Mouse (Mus musculus): ENCODE results near the gene Tac2. TPM values are rescaled to one million over a fixed set of nuclear protein-coding genes. Genes with fewer than 3 reads are reported as not detected.

Tac2 gene
- polyA plus RNA-seq, 1 experiment from 2014 or later: not detected

DNA sequence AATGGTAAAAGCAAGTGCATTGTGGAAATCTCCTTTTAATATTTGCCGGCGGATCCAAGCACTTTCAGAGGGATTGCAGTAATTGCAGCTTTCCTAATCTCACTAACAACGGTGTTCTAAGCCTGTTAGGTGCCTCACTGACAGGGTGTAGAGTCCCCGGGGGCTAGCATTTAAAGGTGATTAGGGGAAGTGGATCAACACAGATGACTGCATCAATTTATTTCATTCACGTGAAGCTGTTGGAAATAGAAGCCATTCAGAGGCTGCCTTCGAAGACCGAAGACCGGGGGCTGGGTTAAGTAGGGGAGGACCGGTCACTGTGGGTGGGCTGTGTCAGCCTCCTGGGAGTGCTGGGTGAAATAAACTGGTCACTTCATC, 6.6 kb downstream of the Tac2 start:
- Histone ChIP-seq H3K9ac (no peak overlapping the region), H3K27me3 (peaks cover 13% of the 10 kb centered on the region; the same call in 1 of the 2 replicates), H3K4me1 (peaks cover 9% of the 10 kb centered on the region), H3K9me3 (replicated peaks) (no peaks in the 10 kb centered on the region), H3K27ac (no peak overlapping the region), H3K4me2 (replicated peaks) (no peak overlapping the region), H3K4me3 (no peak overlapping the region), H3K36me3 (no peaks in the 10 kb centered on the region)
- 40% methylated on average over 9 of the region's 9 CpGs for WGBS
- ATAC-seq (ENCODE audit: low FRiP score): no peak

DNA sequence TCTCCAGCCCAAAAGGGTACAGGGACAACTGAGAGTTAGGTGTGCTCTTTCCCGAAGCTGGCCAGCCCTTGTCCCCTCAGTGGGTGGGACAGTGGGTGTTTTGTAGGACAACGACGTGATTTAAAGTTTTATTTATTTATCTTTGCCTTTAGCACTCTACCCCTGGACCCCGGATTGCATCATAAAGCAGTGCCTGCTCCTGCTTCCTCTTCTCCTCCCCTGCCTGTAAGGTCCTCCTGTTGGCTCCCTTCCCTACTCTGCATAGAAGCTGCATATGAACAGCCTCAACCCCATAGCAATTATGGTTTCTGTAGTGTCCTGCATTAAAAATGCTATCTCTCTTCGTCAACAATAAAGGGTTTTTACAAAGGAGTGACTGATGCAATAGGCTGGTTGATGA, 7.1 kb downstream of the Tac2 start:
- Histone ChIP-seq H3K4me1 (peaks cover 9% of the 10 kb centered on the region), H3K27me3 (peaks cover 13% of the 10 kb centered on the region; the same call in 1 of the 2 replicates), H3K4me3 (no peak overlapping the region), H3K4me2 (replicated peaks) (no peak overlapping the region), H3K27ac (no peak overlapping the region), H3K9ac (no peak overlapping the region), H3K36me3 (no peaks in the 10 kb centered on the region), H3K9me3 (replicated peaks) (no peaks in the 10 kb centered on the region)
- ATAC-seq (ENCODE audit: low FRiP score): no peak
- 38% methylated on average over 5 of the region's 5 CpGs for WGBS

DNA sequence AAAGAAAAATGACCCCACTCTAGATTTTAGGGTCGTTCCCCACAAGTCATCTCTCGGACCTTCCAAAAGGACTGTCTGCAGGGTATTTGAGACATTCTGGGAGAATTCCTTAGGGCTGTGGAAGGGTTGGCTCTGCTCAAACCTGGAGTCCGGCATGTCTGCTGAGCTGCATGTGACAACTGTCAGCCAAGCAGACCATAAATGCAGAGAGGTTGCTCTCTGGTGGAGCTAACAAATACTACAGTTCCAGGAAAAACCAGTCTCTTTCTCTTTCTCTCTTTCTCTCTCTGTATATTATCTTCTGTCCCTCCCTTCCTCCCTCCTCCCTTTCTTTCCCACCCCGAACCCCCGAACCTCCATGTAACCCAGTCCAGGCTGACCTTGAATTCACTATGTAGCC, 10.2 kb downstream of the Tac2 start:
- Histone ChIP-seq H3K36me3 (no peaks in the 10 kb centered on the region), H3K4me3 (no peak overlapping the region), H3K4me1 (peaks cover 12% of the 10 kb centered on the region), H3K9ac (no peak overlapping the region), H3K9me3 (replicated peaks) (no peaks in the 10 kb centered on the region), H3K27me3 (no peaks in the 10 kb centered on the region), H3K4me2 (replicated peaks) (no peak overlapping the region), H3K27ac (no peak overlapping the region)
- no peak for ATAC-seq (ENCODE audit: low FRiP score)
- WGBS: 41% methylated on average over 5 of the region's 5 CpGs

DNA sequence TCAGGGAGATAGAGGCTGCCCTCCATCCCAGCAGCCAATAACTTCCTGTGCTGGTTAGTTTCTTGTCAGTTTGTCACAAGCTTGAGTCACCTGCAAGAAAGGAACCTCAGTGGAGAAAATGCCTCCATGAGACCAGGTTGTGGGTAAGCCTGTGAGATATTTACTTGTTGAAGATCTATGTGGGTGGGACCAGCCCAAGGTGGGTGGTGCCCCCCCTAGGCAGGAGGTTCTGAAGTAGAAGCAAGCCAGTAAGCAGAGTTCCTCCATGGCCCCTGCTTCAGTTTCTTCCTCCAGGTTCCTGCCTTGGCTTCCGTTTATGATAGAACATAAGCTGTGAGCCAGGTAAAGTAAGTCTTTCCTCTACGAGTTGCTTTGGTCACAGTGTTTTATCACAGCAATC, 12.0 kb downstream of the Tac2 start:
- H3K36me3 ChIP-seq: peaks cover 1% of the 10 kb centered on the region
- no peak overlapping the region for H3K9ac ChIP-seq
- no peak for ATAC-seq (ENCODE audit: low FRiP score)
- peaks cover 14% of the 10 kb centered on the region for H3K4me1 ChIP-seq
- H3K27me3 ChIP-seq: no peaks in the 10 kb centered on the region
- H3K4me3 ChIP-seq: no peak overlapping the region
- WGBS: 79% methylated on average over 2 of the region's 2 CpGs
- H3K27ac ChIP-seq: no peak overlapping the region
- no peaks in the 10 kb centered on the region for H3K9me3 ChIP-seq (replicated peaks)
- H3K4me2 ChIP-seq (replicated peaks): no peak overlapping the region

DNA sequence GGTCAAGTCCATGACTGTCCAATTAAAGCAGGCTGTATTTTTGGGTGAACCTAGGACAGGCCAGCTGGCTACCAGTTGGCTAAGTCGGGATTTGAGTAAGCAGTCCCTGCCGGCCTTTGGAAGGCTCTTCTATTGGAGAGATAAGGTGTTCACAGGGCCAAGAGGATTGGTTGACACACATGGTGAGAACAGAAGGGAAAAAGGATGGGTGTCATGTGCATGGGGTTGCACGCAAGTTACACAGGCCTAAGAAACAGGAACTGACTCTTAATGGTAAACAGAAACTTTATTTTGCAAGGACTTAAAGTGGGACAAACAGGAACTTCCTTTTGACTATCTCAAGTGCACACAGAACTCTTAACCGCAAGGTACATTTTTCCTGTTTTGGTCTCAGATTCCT, 12.6 kb downstream of the Tac2 start:
- Histone ChIP-seq H3K9ac (no peak overlapping the region), H3K4me1 (peaks cover 14% of the 10 kb centered on the region), H3K27ac (no peak overlapping the region), H3K9me3 (replicated peaks) (no peaks in the 10 kb centered on the region), H3K36me3 (peaks cover 8% of the 10 kb centered on the region), H3K4me2 (replicated peaks) (no peak overlapping the region), H3K4me3 (no peak overlapping the region), H3K27me3 (no peaks in the 10 kb centered on the region)
- whole genome bisulfite sequencing: 77% methylated on average over 4 of the region's 4 CpGs
- ATAC-seq (ENCODE audit: low FRiP score): no peak

DNA sequence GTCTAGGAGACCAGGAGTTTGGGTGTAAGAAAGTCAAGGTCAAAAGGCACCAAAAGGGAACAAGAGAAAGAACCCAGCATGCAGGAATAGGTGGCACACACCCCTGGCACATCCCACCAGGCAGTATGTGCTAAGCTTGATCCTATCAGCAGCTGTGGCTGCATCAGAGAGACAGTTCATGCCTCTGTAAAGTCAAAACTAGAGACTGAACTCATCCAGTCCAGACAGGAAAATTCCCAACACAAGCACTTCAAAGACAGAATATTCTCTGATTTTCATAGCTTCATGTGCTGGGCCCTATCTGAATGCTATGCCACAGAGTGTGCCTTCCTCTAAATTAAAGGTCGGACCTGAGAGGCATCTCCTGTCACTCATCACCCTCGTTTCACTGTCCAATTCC, 13.3 kb downstream of the Tac2 start:
- H3K4me2 ChIP-seq (replicated peaks): no peak overlapping the region
- H3K9me3 ChIP-seq (replicated peaks): no peaks in the 10 kb centered on the region
- peaks cover 14% of the 10 kb centered on the region for H3K36me3 ChIP-seq
- H3K27ac ChIP-seq: no peak overlapping the region
- peaks cover 14% of the 10 kb centered on the region for H3K4me1 ChIP-seq
- no peaks in the 10 kb centered on the region for H3K27me3 ChIP-seq
- H3K4me3 ChIP-seq: no peak overlapping the region
- H3K9ac ChIP-seq: no peak overlapping the region
- ATAC-seq (ENCODE audit: low FRiP score): no peak
- WGBS: 25% methylated on average over 2 of the region's 2 CpGs

DNA sequence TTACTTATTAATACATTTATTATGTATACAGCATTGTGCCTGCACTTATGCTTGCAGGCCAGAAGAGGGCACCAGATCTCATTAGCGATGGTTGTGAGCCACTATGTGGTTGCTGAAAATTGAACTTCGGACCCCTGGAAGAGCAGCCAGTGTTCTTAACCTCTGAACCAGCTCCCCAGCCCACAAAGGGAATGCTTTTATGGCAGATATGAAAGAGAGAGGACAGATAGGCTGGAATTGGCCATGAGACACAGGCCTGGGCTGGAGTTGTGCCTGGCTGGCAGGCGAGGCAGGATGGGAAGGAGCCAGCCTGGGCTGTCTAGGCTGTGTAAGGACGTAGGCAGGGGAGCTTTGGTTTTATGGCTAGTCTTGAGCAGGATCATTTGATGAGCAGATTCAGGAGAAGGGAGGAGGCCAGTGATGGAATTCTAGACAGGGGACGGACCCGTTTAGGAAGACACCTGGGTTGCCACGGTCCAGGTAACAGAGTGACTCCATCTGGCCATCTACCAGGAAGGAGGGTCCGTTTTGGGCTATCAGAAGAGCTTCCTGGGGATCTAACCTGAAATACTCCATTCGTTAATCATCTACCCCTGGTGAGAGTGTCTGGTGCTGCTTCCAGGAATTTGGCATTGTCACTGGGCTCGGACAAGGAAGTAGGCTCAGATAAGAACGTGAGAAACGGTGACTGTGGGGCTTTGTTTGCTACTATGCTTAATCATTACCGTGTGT, 14.0 kb downstream of the Tac2 start:
- Histone ChIP-seq H3K36me3 (peaks cover 22% of the 10 kb centered on the region), H3K9me3 (replicated peaks) (no peaks in the 10 kb centered on the region), H3K4me2 (replicated peaks) (peak overlapping the region; percentile 45; the same call in 1 of the 2 replicates), H3K27me3 (no peaks in the 10 kb centered on the region), H3K9ac (no peak overlapping the region), H3K27ac (no peak overlapping the region), H3K4me3 (no peak overlapping the region), H3K4me1 (peaks cover 14% of the 10 kb centered on the region)
- no peak for ATAC-seq (ENCODE audit: low FRiP score)
- WGBS: 53% methylated on average over 13 of the region's 13 CpGs

DNA sequence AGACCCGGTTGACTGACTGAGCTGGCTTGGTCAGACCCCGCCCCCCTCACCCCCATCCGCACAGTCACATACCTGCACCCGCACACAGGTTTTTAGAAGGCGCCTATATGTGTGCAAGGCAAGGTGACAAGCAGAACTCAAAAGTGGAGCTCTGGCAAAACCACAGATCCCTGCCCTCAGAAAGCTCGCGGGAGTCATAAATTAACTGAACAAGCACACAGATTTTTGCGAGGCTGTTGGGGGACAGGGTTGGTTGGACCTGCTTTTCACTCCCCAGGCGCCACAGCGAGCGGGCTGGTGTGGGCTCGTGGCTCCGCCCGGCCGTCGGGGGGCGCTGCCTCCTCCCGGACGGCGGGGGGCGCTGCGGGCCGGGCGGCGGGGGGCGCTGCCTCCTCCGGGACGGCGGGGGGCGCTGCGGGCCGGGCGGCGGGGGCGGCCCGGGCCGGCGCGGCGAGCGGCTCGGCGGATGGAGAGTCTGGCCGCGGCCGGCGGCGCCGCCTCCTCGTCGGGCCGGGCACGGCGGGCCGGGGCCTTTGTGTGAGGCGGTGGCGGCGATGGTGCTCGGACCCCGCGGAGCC, 14.9 kb downstream of the Tac2 start, which contains the start of gene Zbtb39:
Gene Zbtb39, plus strand, starts transcription at position 456 of the 578 bp plus-strand sequence.
- peak within 1 kb of the TSS; percentile 72 for H3K27ac ChIP-seq
- peaks cover 14% of the 10 kb centered on the region for H3K4me1 ChIP-seq
- 2% methylated on average over 37 of the region's 61 CpGs for WGBS
- no peaks in the 10 kb centered on the region for H3K27me3 ChIP-seq
- ATAC-seq (ENCODE audit: low FRiP score): peak; percentile 82
- peak within 1 kb of the TSS; percentile 87 for H3K4me3 ChIP-seq
- H3K4me2 ChIP-seq (replicated peaks): peak within 1 kb of the TSS; percentile 65
- H3K36me3 ChIP-seq: peaks cover 30% of the 10 kb centered on the region
- H3K9ac ChIP-seq: peak within 1 kb of the TSS; percentile 90
- no peaks in the 10 kb centered on the region for H3K9me3 ChIP-seq (replicated peaks)

DNA sequence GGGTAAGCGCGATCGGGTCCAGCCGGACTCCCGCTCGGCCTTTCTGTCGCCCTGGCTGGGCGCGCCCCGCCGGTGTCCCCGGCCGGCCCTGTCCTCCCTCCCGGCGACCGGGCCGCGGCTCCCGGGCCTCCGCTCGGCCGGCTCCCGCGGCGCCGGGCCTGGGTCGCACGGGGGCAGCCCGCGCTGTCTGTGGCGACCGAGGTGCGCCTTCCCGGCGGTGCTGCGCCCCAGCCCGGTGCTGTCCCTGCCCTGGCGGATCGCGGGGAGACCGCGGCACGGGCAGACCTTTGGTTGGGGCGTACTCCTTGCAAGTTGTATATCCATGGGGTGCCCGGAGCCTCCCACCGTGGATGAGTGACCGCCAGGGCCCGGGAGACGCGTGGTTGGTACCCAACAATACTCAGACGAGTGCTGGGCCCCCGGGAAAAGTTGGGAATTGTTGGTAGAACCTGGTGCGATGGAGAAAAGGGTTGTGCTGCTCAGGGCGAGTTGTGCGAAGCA, 15.4 kb downstream of the Tac2 start:
- ATAC-seq (ENCODE audit: low FRiP score): peak; percentile 68
- Histone ChIP-seq H3K4me2 (replicated peaks) (peak overlapping the region; percentile 65), H3K9me3 (replicated peaks) (no peaks in the 10 kb centered on the region), H3K9ac (peak overlapping the region; percentile 90), H3K27ac (peak overlapping the region; percentile 72), H3K4me3 (peak overlapping the region; percentile 87), H3K27me3 (no peaks in the 10 kb centered on the region), H3K4me1 (peaks cover 14% of the 10 kb centered on the region), H3K36me3 (peaks cover 36% of the 10 kb centered on the region)
- WGBS: under 1% methylated on average over 41 of the region's 55 CpGs

DNA sequence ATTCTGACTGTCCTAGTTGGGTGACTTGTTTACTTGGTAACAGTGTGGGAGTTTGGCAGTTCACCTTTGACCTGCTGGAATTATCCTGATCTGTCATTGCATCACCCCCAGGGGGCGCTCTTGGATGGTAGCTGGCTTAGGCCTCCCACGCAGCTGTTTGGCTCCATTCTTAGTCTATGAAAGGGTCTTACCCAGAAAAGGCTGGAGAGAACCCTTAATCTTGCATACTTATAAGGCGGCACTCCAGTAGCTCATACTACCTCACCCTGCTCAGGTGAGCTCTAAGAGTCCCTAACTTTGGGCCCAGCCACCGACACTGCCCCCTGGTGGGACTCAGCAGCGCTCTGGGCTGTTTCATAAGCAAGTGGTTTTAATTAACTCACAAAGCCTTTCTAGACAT, 20.4 kb downstream of the Tac2 start:
- WGBS: 61% methylated on average over 5 of the region's 5 CpGs
- Histone ChIP-seq H3K4me2 (replicated peaks) (no peak overlapping the region), H3K36me3 (peaks cover 72% of the 10 kb centered on the region), H3K9ac (no peak overlapping the region), H3K4me1 (peaks cover 18% of the 10 kb centered on the region), H3K27ac (no peak overlapping the region), H3K4me3 (no peak overlapping the region), H3K27me3 (no peaks in the 10 kb centered on the region), H3K9me3 (replicated peaks) (no peaks in the 10 kb centered on the region)
- no peak for ATAC-seq (ENCODE audit: low FRiP score)

DNA sequence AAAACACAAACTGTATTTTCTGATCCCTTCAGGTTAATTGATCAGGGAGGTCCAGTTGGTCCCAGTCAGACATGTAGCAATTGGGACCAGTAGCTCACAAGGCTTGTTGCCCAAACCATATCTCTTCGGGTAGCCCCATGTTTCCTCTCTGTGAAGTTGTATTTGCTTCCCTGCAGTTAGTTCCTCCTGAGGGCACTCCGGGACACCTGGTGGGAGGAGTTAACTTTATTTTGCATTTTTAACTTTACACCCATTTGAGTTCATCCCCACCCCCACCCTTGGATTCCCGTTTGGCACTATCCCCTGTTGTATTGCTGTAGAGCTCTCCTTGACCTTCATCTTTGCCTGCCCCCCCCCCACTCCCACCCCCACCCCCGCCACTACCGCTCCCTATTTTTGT, 21.6 kb downstream of the Tac2 start:
- H3K4me2 ChIP-seq (replicated peaks): no peak overlapping the region
- peaks cover 10% of the 10 kb centered on the region for H3K4me1 ChIP-seq
- H3K36me3 ChIP-seq: peaks cover 72% of the 10 kb centered on the region
- WGBS: 80% methylated on average over 5 of the region's 5 CpGs
- no peak for ATAC-seq (ENCODE audit: low FRiP score)
- H3K4me3 ChIP-seq: no peak overlapping the region
- H3K27me3 ChIP-seq: no peaks in the 10 kb centered on the region
- H3K9me3 ChIP-seq (replicated peaks): no peaks in the 10 kb centered on the region
- H3K27ac ChIP-seq: no peak overlapping the region
- H3K9ac ChIP-seq: no peak overlapping the region

DNA sequence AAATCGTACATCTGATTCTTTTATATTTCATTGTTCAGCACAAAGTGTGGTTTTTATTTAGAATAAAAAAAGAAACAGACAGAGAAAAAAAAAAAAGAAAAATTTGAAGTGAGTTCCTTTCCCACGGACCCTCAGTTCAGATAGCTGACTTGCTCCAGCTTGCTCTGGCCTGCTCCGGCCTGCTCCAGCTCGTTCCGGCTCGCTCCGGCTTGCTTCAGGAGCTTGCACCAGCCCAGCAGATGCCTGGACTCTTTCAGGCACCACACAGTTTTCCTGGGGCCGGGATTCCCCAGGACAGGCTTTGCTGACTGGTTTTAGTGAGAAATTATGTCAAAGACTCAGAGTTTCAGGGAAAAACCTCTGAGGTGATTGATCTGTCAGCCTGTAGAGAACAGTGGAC, 23.0 kb downstream of the Tac2 start:
- Histone ChIP-seq H3K9me3 (replicated peaks) (no peaks in the 10 kb centered on the region), H3K27ac (no peak overlapping the region), H3K4me2 (replicated peaks) (no peak overlapping the region), H3K9ac (no peak overlapping the region), H3K27me3 (no peaks in the 10 kb centered on the region), H3K36me3 (peaks cover 61% of the 10 kb centered on the region), H3K4me1 (peaks cover 8% of the 10 kb centered on the region), H3K4me3 (no peak overlapping the region)
- no peak for ATAC-seq (ENCODE audit: low FRiP score)
- WGBS: 92% methylated on average over 8 of the region's 8 CpGs

Data from hindbrain, embryonic 12.5 days (tissue).